Mouse (Mus musculus): Measurements from ENCODE around the gene Lpar3.

- TF ChIP-seq POLR2A (IDR thresholded peaks at IDR 0.05; ENCODE audit: borderline replicate concordance, control insufficient read depth, low read depth, low read length), result no peak
- TF ChIP-seq CTCF (IDR thresholded peaks at IDR 0.05; ENCODE audit: control insufficient read depth, insufficient read depth, low read length), result peak; percentile 73
Observed at GRCm38 (mm10) chr3:146180986-146181385, 39.8 kb upstream of the Lpar3 start.
